Mouse (Mus musculus): ENCODE measurements at regions not wholly inside any gene's neighbourhood (a gene's known extent, or its start where the extent isn't known, plus 50 kb on each side); places are given as distances from the start of the nearest gene placed in this dataset.

GRCm38 (mm10) chr16:75487915-75488314, 97.9 kb downstream of the Lipi start:
- ATAC-seq (ENCODE audit: insufficient number of reproducible peaks, low FRiP score, low TSS enrichment) = no peak

GRCm38 (mm10) chr16:75483878-75484277, 102.0 kb downstream of the Lipi start:
- ATAC-seq (ENCODE audit: insufficient number of reproducible peaks, low FRiP score, low TSS enrichment) = no peak

GRCm38 (mm10) chr16:75465420-75465975, 120.4 kb downstream of the Lipi start:
- no peak for ATAC-seq (ENCODE audit: insufficient number of reproducible peaks, low FRiP score, low TSS enrichment)

- no peak for ATAC-seq (ENCODE audit: insufficient number of reproducible peaks, low FRiP score, low TSS enrichment)
Observed at GRCm38 (mm10) chr16:75462136-75462535, 123.7 kb downstream of the Lipi start.

- ATAC-seq (ENCODE audit: insufficient number of reproducible peaks, low FRiP score, low TSS enrichment) = peak; percentile 49; the same call in 1 of the 2 replicates
Observed at GRCm38 (mm10) chr16:75446901-75447514, 138.9 kb downstream of the Lipi start.

GRCm38 (mm10) chr16:75439296-75439695, 146.6 kb downstream of the Lipi start:
- ATAC-seq (ENCODE audit: insufficient number of reproducible peaks, low FRiP score, low TSS enrichment) = no peak

- no peak for ATAC-seq (ENCODE audit: insufficient number of reproducible peaks, low FRiP score, low TSS enrichment)
Observed at GRCm38 (mm10) chr16:75433227-75433626, 152.6 kb downstream of the Lipi start.

GRCm38 (mm10) chr16:75384526-75385222, 201.2 kb downstream of the Lipi start:
- no peak for ATAC-seq (ENCODE audit: insufficient number of reproducible peaks, low FRiP score, low TSS enrichment)

GRCm38 (mm10) chr16:75381191-75381590, 204.7 kb downstream of the Lipi start:
- ATAC-seq (ENCODE audit: insufficient number of reproducible peaks, low FRiP score, low TSS enrichment) = no peak

GRCm38 (mm10) chr16:75369700-75370099, 216.2 kb downstream of the Lipi start:
- ATAC-seq (ENCODE audit: insufficient number of reproducible peaks, low FRiP score, low TSS enrichment) = no peak

GRCm38 (mm10) chr16:75366727-75367126, 219.1 kb downstream of the Lipi start:
- no peak for ATAC-seq (ENCODE audit: insufficient number of reproducible peaks, low FRiP score, low TSS enrichment)

- no peak for ATAC-seq (ENCODE audit: insufficient number of reproducible peaks, low FRiP score, low TSS enrichment)
Observed at GRCm38 (mm10) chr16:75365361-75365994, 220.4 kb downstream of the Lipi start.

- no peak for ATAC-seq (ENCODE audit: insufficient number of reproducible peaks, low FRiP score, low TSS enrichment)
Observed at GRCm38 (mm10) chr16:75362095-75362494, 223.8 kb downstream of the Lipi start.

GRCm38 (mm10) chr16:75360791-75361190, 225.1 kb downstream of the Lipi start:
- no peak for ATAC-seq (ENCODE audit: insufficient number of reproducible peaks, low FRiP score, low TSS enrichment)

GRCm38 (mm10) chr16:75353394-75353793, 232.5 kb downstream of the Lipi start:
- ATAC-seq (ENCODE audit: insufficient number of reproducible peaks, low FRiP score, low TSS enrichment) = no peak

GRCm38 (mm10) chr16:75344201-75344927, 241.5 kb downstream of the Lipi start:
- ATAC-seq (ENCODE audit: insufficient number of reproducible peaks, low FRiP score, low TSS enrichment) = no peak

GRCm38 (mm10) chr16:75343028-75343901, 242.6 kb downstream of the Lipi start:
- ATAC-seq (ENCODE audit: insufficient number of reproducible peaks, low FRiP score, low TSS enrichment) = no peak

GRCm38 (mm10) chr16:75334228-75334627, 251.6 kb downstream of the Lipi start:
- no peak for ATAC-seq (ENCODE audit: insufficient number of reproducible peaks, low FRiP score, low TSS enrichment)

GRCm38 (mm10) chr16:75333750-75334149, 252.1 kb downstream of the Lipi start:
- no peak for ATAC-seq (ENCODE audit: insufficient number of reproducible peaks, low FRiP score, low TSS enrichment)

GRCm38 (mm10) chr16:75332853-75333252, 253.0 kb downstream of the Lipi start:
- no peak for ATAC-seq (ENCODE audit: insufficient number of reproducible peaks, low FRiP score, low TSS enrichment)

Measured in cerebellum, adult (tissue).